Mouse (Mus musculus) CH12.LX (cell line): ENCODE data around the gene Pou3f1. TPM values are rescaled to one million over a fixed set of nuclear protein-coding genes. Genes with fewer than 3 reads are reported as not detected.
A peak's percentile ranks its signal among the peaks of the same experiment; 100 is the strongest.

Experiments used
- DNase-seq: peaks from one replicate; pipeline ENCODE4 v3.0.0-alpha.2; 2013; ENCODE audit errors: extremely low read depth
- H3K27ac ChIP-seq: 2 replicates; pipeline ENCODE4 v1.5.1; 2012; ENCODE audit warnings: low read depth, mild to moderate bottlenecking, control low read depth, moderate library complexity; ENCODE audit not compliant: insufficient read depth
- H3K27me3 ChIP-seq: replicated peaks from 2 replicates; pipeline ENCODE3; 2012; ENCODE audit warnings: inconsistent platforms
- H3K36me3 ChIP-seq, 2 experiments: replicated peaks in 1 of 2; 2 replicates each; pipeline versions ENCODE3 to v1.6.1; 2012; ENCODE audit warnings: inconsistent platforms in 1 of 2, low read length in 1 of 2, mild to moderate bottlenecking in 1 of 2, mixed read lengths in 1 of 2, moderate library complexity in 1 of 2; ENCODE audit not compliant: control insufficient read depth in 1 of 2, insufficient read depth in 1 of 2
- H3K4me1 ChIP-seq, 2 experiments: 2 replicates each; pipeline ENCODE4 v1.6.1; 2012; ENCODE audit warnings: inconsistent platforms in 1 of 2, moderate library complexity in 1 of 2; ENCODE audit not compliant: insufficient read depth in 2 of 2, control insufficient read depth in 1 of 2
- H3K4me2 ChIP-seq: 2 replicates; pipeline ENCODE4 v1.6.1; 2012; ENCODE audit warnings: low read depth, mild to moderate bottlenecking, control low read depth; ENCODE audit not compliant: poor library complexity, insufficient read depth, severe bottlenecking
- H3K4me3 ChIP-seq, 3 experiments: fragments of 150-350 bp in 1 of 3; sonication (generic) in 1 of 3; replicated peaks in 1 of 3; 2 replicates each; pipeline versions ENCODE3 to v1.5.1; 2011 to 2012; ENCODE audit warnings: low read depth in 2 of 3, low read length in 2 of 3, mild to moderate bottlenecking in 2 of 3, moderate library complexity in 2 of 3, control low read depth in 1 of 3, improper control_type of control experiment in 1 of 3, inconsistent platforms in 1 of 3, mixed read lengths in 1 of 3; ENCODE audit not compliant: poor library complexity in 1 of 3
- H3K79me2 ChIP-seq: replicated peaks from 2 replicates; pipeline ENCODE4 v1.6.1; 2012; ENCODE audit warnings: mild to moderate bottlenecking, moderate library complexity; ENCODE audit not compliant: control insufficient read depth, poor library complexity, insufficient read depth, severe bottlenecking; ENCODE audit errors: extremely low read depth
- H3K9ac ChIP-seq: 2 replicates; pipeline ENCODE4 v1.6.1; 2012; ENCODE audit warnings: low read depth, mild to moderate bottlenecking, control low read depth, moderate library complexity; ENCODE audit not compliant: insufficient read depth
- H3K9me3 ChIP-seq: replicated peaks from 2 replicates; pipeline ENCODE3; 2012; ENCODE audit warnings: low read length, inconsistent platforms, mixed read lengths
- BHLHE40 ChIP-seq: IDR thresholded peaks from 2 replicates; pipeline ENCODE4 v1.6.1; 2011; ENCODE audit warnings: mild to moderate bottlenecking, low read depth, low read length, improper control_type of control experiment
- CHD1 ChIP-seq: IDR thresholded peaks from 2 replicates; pipeline ENCODE4 v1.6.1; 2012; ENCODE audit warnings: low read depth, low read length, improper control_type of control experiment, inconsistent platforms
- CHD2 ChIP-seq: IDR thresholded peaks from 2 replicates; pipeline ENCODE4 v1.6.1; 2011; ENCODE audit warnings: low read length, improper control_type of control experiment
- E2F4 ChIP-seq: IDR thresholded peaks from 2 replicates; pipeline ENCODE4 v1.6.1; 2011; ENCODE audit warnings: low read depth, low read length, improper control_type of control experiment; ENCODE audit not compliant: insufficient replicate concordance
- ELF1 ChIP-seq: IDR thresholded peaks from 2 replicates; pipeline ENCODE4 v1.6.1; 2014; ENCODE audit warnings: low read depth, mild to moderate bottlenecking, inconsistent platforms, low read length, improper control_type of control experiment
- EP300 ChIP-seq: IDR thresholded peaks from 2 replicates; pipeline ENCODE4 v1.6.1; 2011; ENCODE audit warnings: low read length, improper control_type of control experiment
- ETS1 ChIP-seq: conservative IDR thresholded peaks from 2 replicates; pipeline ENCODE4 v1.6.1; 2012; ENCODE audit warnings: low read depth, mild to moderate bottlenecking, inconsistent platforms, low read length, improper control_type of control experiment, moderate library complexity
- GABPA ChIP-seq: IDR thresholded peaks from 2 replicates; pipeline ENCODE4 v1.6.1; 2012; ENCODE audit warnings: low read depth, low read length, improper control_type of control experiment, inconsistent platforms; ENCODE audit not compliant: insufficient replicate concordance
- HCFC1 ChIP-seq: IDR thresholded peaks from 2 replicates; pipeline ENCODE4 v1.6.1; 2012; ENCODE audit warnings: low read depth, mild to moderate bottlenecking, inconsistent platforms, low read length, improper control_type of control experiment
- IRF4 ChIP-seq: IDR thresholded peaks from 2 replicates; pipeline ENCODE4 v1.6.1; 2014; ENCODE audit warnings: low read depth, mild to moderate bottlenecking, inconsistent platforms, low read length, improper control_type of control experiment
- JUN ChIP-seq: IDR thresholded peaks from 2 replicates; pipeline ENCODE4 v1.6.1; 2011; ENCODE audit warnings: low read depth, mild to moderate bottlenecking, low read length, improper control_type of control experiment, moderate library complexity; ENCODE audit not compliant: insufficient read depth
- JUND ChIP-seq: conservative IDR thresholded peaks from 2 replicates; pipeline ENCODE4 v1.6.1; 2011; ENCODE audit warnings: low read depth, low read length, improper control_type of control experiment
- KAT2A ChIP-seq: IDR thresholded peaks from 2 replicates; pipeline ENCODE4 v1.6.1; 2012; ENCODE audit warnings: low read length, improper control_type of control experiment, inconsistent platforms; ENCODE audit not compliant: insufficient replicate concordance
- MAFK ChIP-seq: IDR thresholded peaks from 2 replicates; pipeline ENCODE4 v1.6.1; 2011; ENCODE audit warnings: low read length, improper control_type of control experiment; ENCODE audit not compliant: insufficient replicate concordance
- MAX ChIP-seq: IDR thresholded peaks from 2 replicates; pipeline ENCODE4 v1.6.1; 2011; ENCODE audit warnings: low read length, improper control_type of control experiment
- MAZ ChIP-seq: IDR thresholded peaks from 2 replicates; pipeline ENCODE4 v1.6.1; 2012; ENCODE audit warnings: low read depth, mild to moderate bottlenecking, inconsistent platforms, low read length, improper control_type of control experiment, moderate library complexity
- MEF2A ChIP-seq: IDR thresholded peaks from 2 replicates; pipeline ENCODE4 v1.6.1; 2014; ENCODE audit warnings: low read depth, mild to moderate bottlenecking, inconsistent platforms, low read length, improper control_type of control experiment, borderline replicate concordance
- MXI1 ChIP-seq: IDR thresholded peaks from 2 replicates; pipeline ENCODE4 v1.6.1; 2011; ENCODE audit warnings: mild to moderate bottlenecking, low read depth, low read length, improper control_type of control experiment
- MYC ChIP-seq: IDR thresholded peaks from 2 replicates; pipeline ENCODE4 v1.6.1; 2011; ENCODE audit warnings: low read depth, mild to moderate bottlenecking, improper control_type of control experiment, low read length
- NELFE ChIP-seq: IDR thresholded peaks from 2 replicates; pipeline ENCODE4 v1.6.1; 2011; ENCODE audit warnings: low read depth, low read length, improper control_type of control experiment
- NRF1 ChIP-seq: IDR thresholded peaks from 2 replicates; pipeline ENCODE4 v1.6.1; 2014; ENCODE audit warnings: low read depth, mild to moderate bottlenecking, inconsistent platforms, low read length, improper control_type of control experiment, moderate library complexity
- PAX5 ChIP-seq: IDR thresholded peaks from 2 replicates; pipeline ENCODE4 v1.6.1; 2012; ENCODE audit warnings: low read length, inconsistent platforms, mixed read lengths
- POLR2AphosphoS2 ChIP-seq: IDR thresholded peaks from 2 replicates; pipeline ENCODE4 v1.6.1; 2011; ENCODE audit warnings: low read depth, low read length, improper control_type of control experiment
- RAD21 ChIP-seq: IDR thresholded peaks from 2 replicates; pipeline ENCODE4 v1.6.1; 2011; ENCODE audit warnings: low read depth, mild to moderate bottlenecking, low read length, improper control_type of control experiment, moderate library complexity
- RCOR1 ChIP-seq: conservative IDR thresholded peaks from 2 replicates; pipeline ENCODE4 v1.6.1; 2012; ENCODE audit warnings: low read depth, mild to moderate bottlenecking, inconsistent platforms, low read length, improper control_type of control experiment
- SIN3A ChIP-seq: IDR thresholded peaks from 2 replicates; pipeline ENCODE4 v1.6.1; 2012; ENCODE audit warnings: low read length, improper control_type of control experiment, inconsistent platforms
- SMC3 ChIP-seq: IDR thresholded peaks from 2 replicates; pipeline ENCODE4 v1.6.1; 2011; ENCODE audit warnings: low read depth, low read length, improper control_type of control experiment
- TBP ChIP-seq: conservative IDR thresholded peaks from 2 replicates; pipeline ENCODE4 v1.6.1; 2011; ENCODE audit warnings: low read depth, low read length, improper control_type of control experiment
- UBTF ChIP-seq: IDR thresholded peaks from 2 replicates; pipeline ENCODE4 v1.6.1; 2012; ENCODE audit warnings: low read depth, mild to moderate bottlenecking, inconsistent platforms, low read length, improper control_type of control experiment, moderate library complexity
- USF1 ChIP-seq: IDR thresholded peaks from 2 replicates; pipeline ENCODE4 v1.6.1; 2014; ENCODE audit warnings: low read depth, mild to moderate bottlenecking, inconsistent platforms, low read length, improper control_type of control experiment
- USF2 ChIP-seq: conservative IDR thresholded peaks from 2 replicates; pipeline ENCODE4 v1.6.1; 2011; ENCODE audit warnings: low read depth, low read length, improper control_type of control experiment
- ZC3H11A ChIP-seq: IDR thresholded peaks from 2 replicates; pipeline ENCODE4 v1.6.1; 2012; ENCODE audit warnings: low read depth, mild to moderate bottlenecking, inconsistent platforms, low read length, improper control_type of control experiment
- ZMIZ1 ChIP-seq: IDR thresholded peaks from 2 replicates; pipeline ENCODE4 v1.6.1; 2012; ENCODE audit warnings: low read depth, mild to moderate bottlenecking, inconsistent platforms, low read length, improper control_type of control experiment
- dilution Hi-C: fragments of 300-500 bp; cut with MboI; formaldehyde crosslinking; loops from 2 replicates; pipeline ENCODE4 v1.14.3; 2020; ENCODE audit warnings: low sequenced_read_pairs; ENCODE audit not compliant: extremely low pct_unique_long_range_greater_than_20kb, extremely low pct_ligation_motif_present
- in situ Hi-C: fragments of 300-500 bp; cut with MboI; formaldehyde crosslinking; loops from 3 replicates; pipeline ENCODE4 v1.14.3; 2019; ENCODE audit warnings: low sequenced_read_pairs, low pct_ligation_motif_present, low pct_unique_long_range_greater_than_20kb, mixed read lengths
- polyA plus RNA-seq: library from polyadenylated mRNA; unstranded; fragments of >175 nt; gene quantifications from 2 replicates; pipeline ENCODE4 v1.2.1, GENCODE M21; 2012; ENCODE audit warnings: low read depth; ENCODE audit not compliant: insufficient read length
- total RNA-seq, 2 experiments: library from RNA; depleted of rRNA; stranded (reverse); fragments of 300-350 nt in 1 of 2; fragments of >200 nt in 1 of 2; gene quantifications; 2 replicates each; pipeline ENCODE4 v1.2.3; 2012 to 2014

Gene Pou3f1
- total and polyA plus RNA-seq, 3 experiments, result not detected

DNA sequence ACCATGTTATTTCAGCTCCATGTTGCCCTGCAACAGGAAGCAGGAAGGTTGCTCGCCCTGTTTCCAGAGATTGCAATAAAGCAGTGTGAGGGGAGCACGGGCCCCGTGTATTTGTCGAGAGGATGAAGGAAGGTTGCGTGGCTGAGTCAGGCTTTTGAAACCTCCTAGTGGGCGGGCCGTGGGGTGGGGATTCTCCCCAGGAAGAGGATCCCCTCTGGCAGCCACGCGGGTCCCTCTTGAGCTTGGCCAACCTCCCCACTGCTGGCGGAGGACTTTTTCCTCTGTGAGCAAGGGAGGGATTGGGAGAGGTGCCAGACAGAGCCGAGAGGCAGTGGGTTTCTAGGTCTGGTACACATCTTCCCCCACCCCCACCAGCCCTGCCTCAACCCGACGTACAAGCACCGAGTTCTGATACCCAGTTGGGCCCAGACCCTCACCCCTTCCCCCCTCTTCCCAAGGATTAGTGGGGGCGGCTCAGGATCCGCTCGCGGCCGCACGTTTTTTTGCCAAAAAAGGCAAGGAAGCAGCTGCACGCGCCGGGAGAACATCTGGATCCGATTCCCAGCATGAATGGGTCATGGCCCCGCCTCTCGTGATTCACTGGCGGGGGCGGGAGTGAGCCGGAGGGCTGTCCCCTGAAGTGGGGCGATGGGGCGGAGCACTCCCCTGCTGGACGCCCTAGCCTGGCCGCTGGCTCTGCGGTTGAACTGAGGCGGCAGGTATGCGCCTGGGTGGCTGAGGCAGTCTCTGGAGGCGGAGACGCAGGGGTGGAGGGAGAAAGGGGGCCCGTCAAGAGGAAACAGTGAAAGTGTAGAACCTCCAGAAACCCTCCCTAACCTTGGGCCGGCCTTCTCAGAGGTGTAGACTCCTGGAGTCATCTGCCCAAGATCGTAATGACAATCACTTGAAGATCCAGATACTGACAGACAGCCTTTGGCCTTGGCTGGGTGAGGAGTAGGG lies 52.2 kb downstream of the Pou3f1 start (continued):
- TF ChIP-seq ELF1, result peak; percentile 24; the same call in 1 of the 2 replicates
- TF ChIP-seq, all 38 proteins: peak for 19

DNA sequence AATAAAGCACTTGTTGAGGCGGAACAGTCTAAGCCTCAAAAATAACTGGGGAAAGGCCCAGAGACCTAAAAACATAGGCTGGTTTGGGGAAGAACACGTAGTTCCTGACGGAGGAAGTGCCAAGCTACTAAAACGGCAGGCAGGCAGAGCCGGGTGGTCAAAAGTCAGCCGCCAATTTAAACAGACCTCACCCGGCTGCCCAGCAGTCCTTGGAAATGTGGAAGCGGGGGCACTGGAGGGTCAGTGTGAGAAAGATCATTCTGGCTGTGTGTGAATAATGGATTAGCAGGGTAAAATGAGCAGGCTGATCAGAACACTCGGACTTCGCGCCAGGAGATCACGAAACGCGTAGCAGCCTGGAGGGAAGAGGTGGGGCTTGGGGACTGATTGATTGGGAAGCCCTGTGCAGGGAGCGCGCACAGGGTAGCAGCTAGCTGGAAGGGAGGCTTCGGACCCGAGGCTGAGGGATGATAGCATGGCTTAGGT lies 53.4 kb downstream of the Pou3f1 start:
- DNase-seq, result peak; percentile 59
- Histone ChIP-seq H3K9me3 (no peaks in the 10 kb centered on the region), H3K79me2 (peaks cover 3% of the 10 kb centered on the region), H3K9ac (peak overlapping the region; percentile 46; the same call in 1 of the 2 replicates), H3K4me1 (peaks cover 24 to 59% of the 10 kb centered on the region in 2 experiments), H3K36me3 (peaks cover 17 to 24% of the 10 kb centered on the region in 2 experiments), H3K27me3 (no peaks in the 10 kb centered on the region), H3K4me3 (peak overlapping the region; percentile 24 to 49 (median 47)), H3K4me2 (peak overlapping the region; percentile 58), H3K27ac (peak overlapping the region; percentile 90)
- in situ Hi-C loops (loop anchor here (10.0 kb wide), 1 partner anchor 355 kb away; the partner anchor contains the start of genes Dnali1 and Snip1), dilution Hi-C loops (no loop called here)
- 0 out of 2 replicates have a peak, but pooled peaks have one; percentile 24 for TF ChIP-seq HCFC1
- TF ChIP-seq PAX5, result no peak
- no peak for TF ChIP-seq EP300
- TF ChIP-seq MXI1, result peak; percentile 36; the same call in 1 of the 2 replicates
- no peak for TF ChIP-seq USF1
- TF ChIP-seq E2F4, result peak; percentile 73; the same call in 1 of the 2 replicates
- TF ChIP-seq USF2, result no peak
- TF ChIP-seq BHLHE40, result no peak; the same call in 1 of the 2 replicates
- TF ChIP-seq NELFE, result peak; percentile 51; the same call in 1 of the 2 replicates
- TF ChIP-seq POLR2AphosphoS2, result no peak; the same call in 1 of the 2 replicates
- no peak for TF ChIP-seq RCOR1
- TF ChIP-seq ZC3H11A, result no peak
- no peak for TF ChIP-seq MAZ
- TF ChIP-seq MAX, result peak; percentile 66; the same call in 1 of the 2 replicates
- no peak for TF ChIP-seq JUND
- no peak for TF ChIP-seq CHD2
- TF ChIP-seq UBTF, result no peak
- no peak for TF ChIP-seq KAT2A
- TF ChIP-seq ZMIZ1, result no peak; the same call in 1 of the 2 replicates
- 0 out of 2 replicates have a peak, but pooled peaks have one; percentile 11 for TF ChIP-seq IRF4
- TF ChIP-seq RAD21, result no peak
- TF ChIP-seq ELF1, result no peak
- 0 out of 2 replicates have a peak, but pooled peaks have one; percentile 18 for TF ChIP-seq TBP
- TF ChIP-seq ETS1, result no peak; the same call in none of the 2 replicates
- no peak for TF ChIP-seq JUN
- 0 out of 2 replicates have a peak, but pooled peaks have one; percentile 16 for TF ChIP-seq MYC
- TF ChIP-seq SMC3, result no peak
- TF ChIP-seq MEF2A, result 0 out of 2 replicates have a peak, but pooled peaks have one; percentile 40
- no peak for TF ChIP-seq CHD1
- no peak for TF ChIP-seq MAFK
- no peak for TF ChIP-seq GABPA
- no peak for TF ChIP-seq SIN3A
- no peak for TF ChIP-seq NRF1
